Mouse (Mus musculus) hindbrain, embryonic 14.5 days (tissue): ENCODE measurements at regions not wholly inside any gene's neighbourhood (a gene's known extent, or its start where the extent isn't known, plus 50 kb on each side); places are given as distances from the start of the nearest gene placed in this dataset.

Experiments
- ATAC-seq: fragments of 200-750 bp; cut with Nextera tagmentation; 2 replicates; pipeline ENCODE4 v1.8.0; 2017; ENCODE audit warnings: moderate number of reproducible peaks, mild to moderate bottlenecking, moderate TSS enrichment, moderate library complexity; ENCODE audit not compliant: low FRiP score
- DNase-seq: peaks from one replicate; pipeline ENCODE4 v3.0.0-alpha.2; 2015; ENCODE audit warnings: low spot score
- H3K27ac ChIP-seq: fragments of 300-500 bp; sonication (generic); 2 replicates; pipeline ENCODE4 v1.5.1; 2014; ENCODE audit warnings: mild to moderate bottlenecking, moderate library complexity
- H3K27me3 ChIP-seq: fragments of 300-500 bp; sonication (generic); 2 replicates; pipeline ENCODE4 v1.6.1; 2014; ENCODE audit warnings: mild to moderate bottlenecking, low read length, mixed read lengths; ENCODE audit not compliant: control insufficient read depth, insufficient read depth
- H3K36me3 ChIP-seq: fragments of 300-500 bp; sonication (generic); replicated peaks from 2 replicates; pipeline ENCODE4 v1.6.1; 2014; ENCODE audit not compliant: control insufficient read depth, insufficient read depth
- H3K4me1 ChIP-seq: fragments of 300-500 bp; sonication (generic); replicated peaks from 2 replicates; pipeline ENCODE4 v1.6.1; 2014; ENCODE audit warnings: antibody characterized with exemption, low read length, mixed read lengths; ENCODE audit not compliant: control insufficient read depth, insufficient read depth
- H3K4me2 ChIP-seq: fragments of 300-500 bp; sonication (generic); replicated peaks from 2 replicates; pipeline ENCODE4 v1.6.1; 2014; ENCODE audit warnings: mild to moderate bottlenecking, moderate library complexity
- H3K4me3 ChIP-seq: fragments of 300-500 bp; sonication (generic); replicated peaks from 2 replicates; pipeline ENCODE4 v1.5.1; 2014; ENCODE audit warnings: mild to moderate bottlenecking, low read length
- H3K9ac ChIP-seq: fragments of 300-500 bp; sonication (generic); 2 replicates; pipeline ENCODE4 v1.6.1; 2014
- H3K9me3 ChIP-seq: fragments of 300-500 bp; sonication (generic); 2 replicates; pipeline ENCODE4 v1.6.1; 2016; ENCODE audit warnings: low read length; ENCODE audit not compliant: control insufficient read depth
- WGBS: fragments of 180-500 bp; shearing (Covaris S2); extraction: QIAGEN DNeasy Blood & Tissue Kit; methylation state at CpG from one replicate; pipeline ENCODE4 v1.1.7; 2014; 5-methylcytosine and 5-hydroxymethylcytosine counted together

GRCm38 (mm10) chr9:76734387-76734786, 167.5 kb upstream of the Fam83b start:
- WGBS = 91% methylated on average over 1 of the region's 1 CpGs

DNA sequence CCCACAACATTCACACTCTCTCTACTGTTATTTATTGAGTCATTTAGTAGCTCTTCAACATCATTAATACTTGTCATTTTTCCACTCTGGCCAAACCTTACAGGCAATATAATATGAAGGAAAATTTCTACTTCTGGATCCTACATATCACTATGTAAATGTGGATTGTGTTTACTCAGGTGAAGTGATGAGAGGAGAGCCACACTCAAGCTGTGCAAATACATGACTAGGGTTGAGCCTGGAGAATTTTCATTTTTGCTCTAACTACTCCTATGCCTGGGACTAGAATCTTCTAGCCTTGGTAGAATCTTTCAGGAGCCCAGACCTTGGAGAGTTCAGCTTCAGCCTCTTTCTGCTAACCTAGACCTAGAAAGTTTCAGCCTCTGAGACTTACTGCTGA, 166.9 kb upstream of the Fam83b start:
- Histone ChIP-seq H3K36me3 (no peaks in the 10 kb centered on the region), H3K4me1 (no peaks in the 10 kb centered on the region), H3K27ac (no peak overlapping the region), H3K4me3 (no peak overlapping the region), H3K9me3 (no peaks in the 10 kb centered on the region), H3K27me3 (no peaks in the 10 kb centered on the region), H3K9ac (no peak overlapping the region), H3K4me2 (no peak overlapping the region)
- ATAC-seq (no peak), DNase-seq (no peak)

More at GRCm38 (mm10) chr9:76734387-76734786, 167.5 kb upstream of the Fam83b start:
- Histone ChIP-seq H3K27ac (no peak overlapping the region), H3K9ac (no peak overlapping the region), H3K9me3 (no peaks in the 10 kb centered on the region), H3K4me2 (no peak overlapping the region), H3K27me3 (no peaks in the 10 kb centered on the region), H3K36me3 (no peaks in the 10 kb centered on the region), H3K4me1 (no peaks in the 10 kb centered on the region), H3K4me3 (no peak overlapping the region)
- DNase-seq (no peak), ATAC-seq (no peak)

GRCm38 (mm10) chr9:76722881-76723280, 156.0 kb upstream of the Fam83b start:
- Histone ChIP-seq H3K27me3 (no peaks in the 10 kb centered on the region), H3K4me2 (no peak overlapping the region), H3K9ac (no peak overlapping the region), H3K36me3 (no peaks in the 10 kb centered on the region), H3K4me1 (no peaks in the 10 kb centered on the region), H3K9me3 (no peaks in the 10 kb centered on the region), H3K27ac (no peak overlapping the region), H3K4me3 (no peak overlapping the region)
- 89% methylated on average over 3 of the region's 3 CpGs for whole genome bisulfite sequencing
- ATAC-seq (no peak), DNase-seq (no peak)

DNA sequence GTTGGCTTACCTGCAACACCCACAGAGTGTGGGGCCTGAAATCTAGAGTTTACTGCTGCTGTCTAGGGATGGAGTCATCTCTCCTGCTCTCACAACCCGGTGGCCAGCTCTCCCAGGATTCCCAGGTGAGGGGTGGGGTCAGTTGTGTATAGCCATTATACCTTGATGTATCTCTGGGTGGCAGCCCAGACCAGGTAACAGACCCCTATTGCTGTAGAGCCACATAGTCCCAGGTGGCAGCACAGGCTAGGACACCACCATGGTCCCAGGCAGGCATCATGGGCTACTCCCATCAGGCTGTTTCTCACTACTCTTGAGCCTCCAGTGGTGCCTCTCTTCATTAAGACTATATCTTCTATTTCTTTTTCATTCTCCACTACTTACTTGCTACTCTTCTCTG, 148.9 kb upstream of the Fam83b start:
- no peak overlapping the region for H3K4me3 ChIP-seq
- no peak overlapping the region for H3K4me2 ChIP-seq
- no peak overlapping the region for H3K27ac ChIP-seq
- no peak overlapping the region for H3K9ac ChIP-seq
- H3K4me1 ChIP-seq = no peaks in the 10 kb centered on the region
- DNase-seq = no peak
- H3K9me3 ChIP-seq = no peaks in the 10 kb centered on the region
- H3K36me3 ChIP-seq = no peaks in the 10 kb centered on the region
- WGBS = 90% methylated on average over 1 of the region's 1 CpGs
- no peaks in the 10 kb centered on the region for H3K27me3 ChIP-seq
- ATAC-seq = no peak

DNA sequence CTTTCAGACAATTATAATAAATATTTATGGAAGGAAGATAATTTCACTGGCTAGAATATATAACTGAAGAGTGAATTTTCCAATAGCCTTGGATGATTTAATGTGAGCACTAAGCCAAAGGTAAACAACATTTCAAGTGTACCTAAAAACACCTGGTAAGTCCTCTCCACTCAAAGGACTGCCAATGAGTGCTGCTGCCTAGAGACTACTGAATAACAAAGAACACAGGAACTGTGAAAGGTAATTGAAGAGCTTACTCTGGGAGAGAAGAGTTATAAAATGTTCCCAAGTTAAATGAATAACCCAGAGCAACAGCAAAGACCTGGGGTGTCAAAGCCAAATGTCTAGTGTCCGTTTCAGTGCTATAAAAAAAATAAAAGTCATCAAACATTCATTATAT, 139.5 kb upstream of the Fam83b start:
- no peaks in the 10 kb centered on the region for H3K27me3 ChIP-seq
- H3K36me3 ChIP-seq = no peaks in the 10 kb centered on the region
- DNase-seq (no peak), ATAC-seq (no peak)
- no peaks in the 10 kb centered on the region for H3K4me1 ChIP-seq
- H3K4me2 ChIP-seq = no peak overlapping the region
- no peaks in the 10 kb centered on the region for H3K9me3 ChIP-seq
- H3K9ac ChIP-seq = no peak overlapping the region
- WGBS = 55% methylated on average over 1 of the region's 1 CpGs
- H3K4me3 ChIP-seq = no peak overlapping the region
- H3K27ac ChIP-seq = no peak overlapping the region

GRCm38 (mm10) chr9:76705786-76706185, 138.9 kb upstream of the Fam83b start:
- Histone ChIP-seq H3K27ac (no peak overlapping the region), H3K4me1 (no peaks in the 10 kb centered on the region), H3K9ac (no peak overlapping the region), H3K4me2 (no peak overlapping the region), H3K4me3 (no peak overlapping the region), H3K9me3 (no peaks in the 10 kb centered on the region), H3K27me3 (no peaks in the 10 kb centered on the region), H3K36me3 (no peaks in the 10 kb centered on the region)
- ATAC-seq (no peak), DNase-seq (no peak)
- WGBS = 81% methylated on average over 5 of the region's 5 CpGs

DNA sequence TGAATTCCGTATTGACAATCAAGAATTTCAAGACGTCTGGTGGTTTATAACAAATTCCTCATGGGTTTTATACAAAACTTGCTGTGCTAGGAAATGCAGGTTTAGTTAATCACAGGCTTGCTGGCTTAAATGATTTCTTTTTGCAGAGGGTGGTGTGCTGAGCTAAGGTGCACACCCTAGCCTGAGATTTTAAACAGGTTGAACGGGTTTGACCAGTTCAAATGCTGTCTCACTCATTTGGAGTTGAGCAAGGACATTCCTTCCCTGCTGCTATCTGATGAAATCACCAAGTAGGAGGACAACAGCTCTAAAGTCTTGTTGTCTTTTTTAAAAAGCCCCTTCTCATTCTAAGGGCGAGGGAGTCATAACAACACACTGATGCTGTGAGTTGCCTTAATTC, 128.6 kb upstream of the Fam83b start:
- no peak overlapping the region for H3K27ac ChIP-seq
- H3K27me3 ChIP-seq = no peaks in the 10 kb centered on the region
- no peak overlapping the region for H3K4me2 ChIP-seq
- no peak overlapping the region for H3K9ac ChIP-seq
- no peaks in the 10 kb centered on the region for H3K4me1 ChIP-seq
- WGBS = 72% methylated on average over 4 of the region's 4 CpGs
- no peak for DNase-seq
- H3K4me3 ChIP-seq = no peak overlapping the region
- no peaks in the 10 kb centered on the region for H3K9me3 ChIP-seq
- H3K36me3 ChIP-seq = no peaks in the 10 kb centered on the region
- no peak for ATAC-seq

DNA sequence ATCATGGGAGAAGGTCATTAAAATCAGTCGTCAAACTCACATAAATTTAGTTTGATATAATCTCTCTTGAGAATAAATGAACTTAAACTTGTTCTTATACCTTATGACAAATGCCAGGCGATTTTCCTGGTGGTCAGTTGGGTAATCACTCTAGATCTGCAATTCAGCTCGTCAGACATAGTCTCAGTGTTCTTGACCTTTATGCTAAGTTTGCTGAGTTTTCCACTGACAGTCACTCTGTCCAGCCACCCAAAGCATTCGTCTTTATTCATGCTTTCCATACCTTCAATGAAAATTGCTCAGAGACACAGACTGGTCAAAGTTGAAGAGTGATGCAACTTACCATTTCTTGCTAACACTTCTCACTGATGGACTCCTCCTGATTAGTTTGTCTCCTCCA, 126.1 kb upstream of the Fam83b start:
- Histone ChIP-seq H3K9ac (no peak overlapping the region), H3K4me2 (no peak overlapping the region), H3K27ac (no peak overlapping the region), H3K36me3 (no peaks in the 10 kb centered on the region), H3K27me3 (no peaks in the 10 kb centered on the region), H3K4me1 (no peaks in the 10 kb centered on the region), H3K4me3 (no peak overlapping the region), H3K9me3 (no peaks in the 10 kb centered on the region)
- DNase-seq (no peak), ATAC-seq (no peak)
- 82% methylated on average over 4 of the region's 4 CpGs for WGBS

DNA sequence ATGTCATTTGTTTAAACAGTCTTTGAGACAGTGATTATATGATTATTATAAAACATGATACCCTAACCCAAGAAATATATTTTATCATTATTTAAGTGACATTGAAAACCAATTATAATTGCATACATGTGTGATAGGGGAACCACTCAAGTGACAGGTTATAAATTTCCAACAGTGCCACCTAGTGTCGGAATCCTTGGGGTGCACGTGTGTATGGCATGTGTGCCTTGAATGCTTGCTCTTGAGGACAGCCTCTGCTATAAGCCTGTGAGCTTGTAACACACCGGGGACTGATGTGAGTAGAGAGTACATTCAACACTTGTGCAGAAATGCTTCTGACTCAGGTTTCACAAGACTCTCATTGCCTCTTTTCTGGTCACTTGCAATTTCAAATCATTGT, 93.9 kb upstream of the Fam83b start:
- Histone ChIP-seq H3K4me2 (no peak overlapping the region), H3K9ac (no peak overlapping the region), H3K36me3 (no peaks in the 10 kb centered on the region), H3K9me3 (no peaks in the 10 kb centered on the region), H3K4me1 (no peaks in the 10 kb centered on the region), H3K4me3 (no peak overlapping the region), H3K27me3 (no peaks in the 10 kb centered on the region), H3K27ac (no peak overlapping the region)
- peak; percentile 71 for DNase-seq
- WGBS = 26% methylated on average over 3 of the region's 3 CpGs
- ATAC-seq = no peak; the same call in 1 of the 2 replicates

DNA sequence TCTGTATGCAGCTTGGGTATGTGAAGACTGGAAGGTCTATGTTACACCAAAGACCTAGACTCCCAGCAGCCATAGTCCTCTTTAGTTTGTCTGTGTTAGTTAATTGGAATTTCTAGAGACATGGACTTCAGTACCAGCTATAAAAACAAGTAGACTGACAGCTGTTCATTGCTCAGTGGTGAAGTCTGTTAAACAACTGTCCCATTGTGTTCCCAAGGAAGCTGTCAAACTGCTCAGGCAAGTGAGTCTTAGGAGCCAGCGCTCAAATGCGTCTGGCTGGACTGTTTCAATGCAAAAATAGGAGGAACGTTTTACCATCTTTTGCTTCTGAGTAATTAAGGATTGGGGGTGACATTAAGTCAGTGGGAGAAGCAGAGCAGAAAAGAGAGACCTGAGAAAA, 92.9 kb upstream of the Fam83b start:
- DNase-seq (no peak), ATAC-seq (no peak)
- Histone ChIP-seq H3K9ac (no peak overlapping the region), H3K4me3 (no peak overlapping the region), H3K4me2 (no peak overlapping the region), H3K4me1 (no peaks in the 10 kb centered on the region), H3K9me3 (no peaks in the 10 kb centered on the region), H3K27me3 (no peaks in the 10 kb centered on the region), H3K36me3 (no peaks in the 10 kb centered on the region), H3K27ac (no peak overlapping the region)
- WGBS = 51% methylated on average over 3 of the region's 3 CpGs
